Mouse (Mus musculus): Measurements from ENCODE around the gene Ccdc7a.

The Ccdc7a gene

DNA sequence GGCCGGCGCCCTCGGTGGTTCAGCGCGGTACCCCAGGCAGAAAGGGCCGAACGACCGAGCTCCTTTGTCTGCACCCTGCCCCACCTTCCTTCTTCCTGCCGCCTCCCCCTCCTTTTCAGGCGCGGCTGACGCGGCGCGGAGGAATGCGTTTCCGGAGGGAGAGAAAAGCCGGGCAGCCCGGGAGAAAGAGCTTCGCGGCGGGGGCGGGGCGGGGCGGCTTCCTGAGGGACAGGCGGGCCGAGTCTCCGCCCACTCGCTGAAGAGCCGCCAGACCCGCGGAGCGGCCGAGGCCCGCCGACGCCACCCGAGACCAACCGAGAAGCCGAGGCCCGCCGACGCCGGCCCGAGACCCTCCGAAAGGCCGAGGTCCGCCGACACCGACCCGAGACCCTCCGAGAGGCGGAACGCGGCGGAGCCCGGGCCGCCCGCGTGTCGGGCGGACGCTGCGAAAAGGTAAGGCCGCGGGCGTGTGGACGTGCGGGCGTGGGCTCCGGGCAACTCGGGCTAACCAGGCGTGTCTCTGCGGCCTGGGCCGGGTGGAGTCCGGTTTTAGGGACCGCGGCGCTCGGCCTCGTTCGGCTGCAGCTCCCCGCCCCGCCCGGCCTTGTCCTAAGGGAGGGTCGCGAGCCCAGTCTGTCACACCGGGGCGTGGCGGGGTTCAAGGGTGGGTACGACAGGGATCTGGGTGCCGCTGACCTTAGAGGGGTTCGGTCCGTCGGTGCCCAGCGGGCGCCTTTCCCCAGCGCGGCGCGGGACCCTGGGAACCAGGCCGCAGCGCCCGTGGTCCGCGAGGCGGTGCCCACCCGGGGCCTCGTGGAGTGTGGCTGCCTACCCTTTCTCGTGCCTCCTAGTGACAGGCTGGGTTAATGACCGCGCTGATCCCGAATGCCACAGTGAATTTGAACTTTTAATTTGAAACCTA lies 379.5 kb downstream of the Ccdc7a start, which contains the start of gene Itgb1:
Gene Itgb1, plus strand, starts transcription at position 148 of the 922 bp plus-strand sequence.
- DNase-seq = peak; percentile 92

DNA sequence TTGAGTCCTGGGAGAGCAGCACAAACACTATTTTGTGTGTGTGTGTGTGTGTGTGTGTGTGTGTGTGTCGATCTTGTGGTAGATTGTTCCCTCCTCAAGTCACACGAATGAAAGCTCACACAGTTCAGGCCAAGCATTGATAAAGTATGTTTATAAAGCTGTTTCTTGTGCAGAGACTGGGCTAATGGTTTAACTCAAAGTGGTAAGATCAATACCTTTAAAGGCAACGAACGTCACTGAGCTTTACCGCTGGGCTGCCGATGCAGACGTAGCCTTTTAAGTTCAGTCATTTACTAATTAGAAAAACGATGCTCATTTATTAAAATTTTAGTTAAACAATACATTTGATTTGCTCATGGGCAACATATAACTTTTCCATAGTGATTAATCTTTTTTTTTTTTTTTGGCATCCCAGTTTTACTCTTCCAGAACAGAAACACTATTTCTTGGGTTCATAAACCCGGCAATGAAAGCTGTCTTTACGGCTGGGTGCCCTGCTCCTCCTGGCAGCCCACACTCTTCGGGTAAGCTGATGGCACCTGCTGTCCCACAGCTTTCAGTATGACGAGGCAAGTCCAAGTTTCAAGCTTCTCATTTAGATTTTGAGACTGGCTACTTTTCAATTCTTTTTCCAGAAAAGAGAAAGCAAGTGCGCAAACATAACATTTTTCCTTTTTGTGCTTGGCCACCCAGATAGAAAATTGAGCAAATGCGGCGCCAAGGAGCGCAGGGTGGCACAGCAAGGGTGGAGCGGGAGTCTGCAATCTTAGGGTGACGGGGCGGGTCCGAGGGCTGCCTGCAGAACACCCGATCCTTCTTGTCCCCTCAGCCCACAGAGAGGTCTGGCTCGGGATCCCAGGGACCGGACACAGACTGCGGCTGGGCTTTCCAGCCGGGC lies 380.5 kb downstream of the Ccdc7a start:
- no peak for DNase-seq
